Mouse (Mus musculus) myocyte (in vitro differentiated cells): ENCODE data around the gene Adal.

Experiments used
- MYOD1 ChIP-seq, 3 experiments: IDR thresholded peaks; one replicate each; pipeline ENCODE4 v1.6.1; 2011; ENCODE audit warnings: control low read depth in 2 of 3, low read depth in 2 of 3, mild to moderate bottlenecking in 2 of 3, moderate library complexity in 1 of 3; ENCODE audit not compliant: insufficient read length in 2 of 3, control insufficient read depth in 1 of 3
- MYOG ChIP-seq, 3 experiments: IDR thresholded peaks; one replicate each; pipeline ENCODE4 v1.6.1; 2011; ENCODE audit warnings: control low read depth in 2 of 3, low read depth in 2 of 3, mild to moderate bottlenecking in 2 of 3; ENCODE audit not compliant: insufficient read length in 2 of 3, control insufficient read depth in 1 of 3, insufficient read depth in 1 of 3
- POLR2A ChIP-seq: IDR thresholded peaks from one replicate; pipeline ENCODE4 v1.6.1; 2011; ENCODE audit warnings: low read depth, mild to moderate bottlenecking, control low read depth, moderate library complexity; ENCODE audit not compliant: insufficient read length
- SRF ChIP-seq: IDR thresholded peaks from one replicate; pipeline ENCODE4 v1.6.1; 2011; ENCODE audit warnings: low read depth; ENCODE audit not compliant: control insufficient read depth, insufficient read length
- USF1 ChIP-seq: IDR thresholded peaks from one replicate; pipeline ENCODE4 v1.6.1; 2011; ENCODE audit warnings: low read depth, mild to moderate bottlenecking, control low read depth, moderate library complexity

DNA sequence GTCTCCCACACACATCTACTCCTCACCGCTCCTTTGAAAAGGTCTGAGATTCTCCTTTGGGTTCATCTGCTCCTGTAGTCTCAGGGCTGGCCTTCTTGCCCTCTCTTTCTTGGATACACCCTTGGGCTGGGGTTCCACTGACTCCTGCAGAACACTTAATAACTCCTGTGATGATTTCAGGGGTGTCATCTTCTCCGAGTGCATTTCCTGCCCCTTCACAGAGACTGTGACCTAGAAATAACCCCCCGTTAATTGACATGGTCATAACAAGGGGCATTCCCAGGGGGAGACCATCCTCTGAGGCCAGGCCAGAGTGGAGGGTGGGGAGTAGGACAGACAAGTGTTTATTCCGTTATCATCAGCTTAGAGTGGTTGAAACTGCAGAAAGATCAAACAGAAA, 28.9 kb downstream of the Adal start:
- TF ChIP-seq POLR2A (no peak), MYOD1 (IDR thresholded peaks at IDR 0.05; ENCODE audit: control insufficient read depth in 1 of 3, insufficient read length in 2 of 3, low read depth in 2 of 3) (no peak), MYOG (IDR thresholded peaks at IDR 0.05; ENCODE audit: control insufficient read depth in 1 of 3, insufficient read depth in 1 of 3, insufficient read length in 2 of 3, low read depth in 2 of 3) (no peak), USF1 (no peak), SRF (no peak)
